Mouse (Mus musculus): ENCODE results near the gene Stub1.
"Not testable (repeated sequence)": the region's sequence is repeated elsewhere in the genome, so short reads cannot be mapped to it uniquely, and the experiment has no call there.

Gene Stub1

GRCm38 (mm10) chr17:25817662-25818061 is 15.5 kb downstream of the Stub1 start:
- DNase-seq, result no peak

GRCm38 (mm10) chr17:25813471-25813870 is 19.7 kb downstream of the Stub1 start:
- DNase-seq, result peak; percentile 96

GRCm38 (mm10) chr17:25810890-25811289 is 22.3 kb downstream of the Stub1 start:
- DNase-seq, result no peak

GRCm38 (mm10) chr17:25809606-25810340 is 23.4 kb downstream of the Stub1 start:
- DNase-seq, result peak; percentile 29

- peak; percentile 81 for DNase-seq
These were observed 24.2 kb downstream of the Stub1 start, which contains the start of gene Fbxl16 for GRCm38 (mm10) chr17:25808789-25809605. Gene Fbxl16 (plus strand): TSS chr17:25809085.

- DNase-seq, result no peak
These were observed 25.2 kb downstream of the Stub1 start for GRCm38 (mm10) chr17:25808028-25808427.

GRCm38 (mm10) chr17:25807452-25807851 is 25.8 kb downstream of the Stub1 start:
- not testable (repeated sequence) for DNase-seq

- no peak for DNase-seq
These were observed 26.7 kb downstream of the Stub1 start for GRCm38 (mm10) chr17:25806507-25806906.

GRCm38 (mm10) chr17:25802825-25803517 is 30.2 kb downstream of the Stub1 start:
- DNase-seq, result no peak

- peak; percentile 76 for DNase-seq
These were observed 32.2 kb downstream of the Stub1 start for GRCm38 (mm10) chr17:25801029-25801428.

GRCm38 (mm10) chr17:25796951-25797369 is 36.2 kb downstream of the Stub1 start, which contains the start of gene Metrn:
Gene Metrn (minus strand): TSS chr17:25797136.
- peak; percentile 95 for DNase-seq

- peak; percentile 54 for DNase-seq
These were observed 36.9 kb downstream of the Stub1 start for GRCm38 (mm10) chr17:25796211-25796771.

GRCm38 (mm10) chr17:25795609-25796092 is 37.6 kb downstream of the Stub1 start, which contains the start of gene AC134908.4:
Gene AC134908.4 (minus strand): TSS chr17:25795659.
- DNase-seq, result peak; percentile 72

- DNase-seq, result no peak
These were observed 38.2 kb downstream of the Stub1 start for GRCm38 (mm10) chr17:25794998-25795397.

GRCm38 (mm10) chr17:25794197-25794596 is 39.0 kb downstream of the Stub1 start:
- DNase-seq, result peak; percentile 29

- peak; percentile 95 for DNase-seq
These were observed 40.6 kb downstream of the Stub1 start, which contains the start of gene Fam173a for GRCm38 (mm10) chr17:25792615-25793014. Gene Fam173a (minus strand): TSS chr17:25792901.

GRCm38 (mm10) chr17:25791843-25792527 is 41.2 kb downstream of the Stub1 start:
- peak; percentile 90 for DNase-seq

- peak; percentile 24 for DNase-seq
These were observed 41.8 kb downstream of the Stub1 start for GRCm38 (mm10) chr17:25791320-25791842.

GRCm38 (mm10) chr17:25786781-25787504 is 46.3 kb downstream of the Stub1 start:
- DNase-seq, result no peak

- no peak for DNase-seq
These were observed 46.9 kb downstream of the Stub1 start, which contains the start of gene Ccdc78 for GRCm38 (mm10) chr17:25786280-25786679. Gene Ccdc78 (plus strand): TSS chr17:25786580.

All from kidney, postnatal 10 days (tissue).